Mouse (Mus musculus): Measurements from ENCODE around the gene Ccdc74a.

DNA sequence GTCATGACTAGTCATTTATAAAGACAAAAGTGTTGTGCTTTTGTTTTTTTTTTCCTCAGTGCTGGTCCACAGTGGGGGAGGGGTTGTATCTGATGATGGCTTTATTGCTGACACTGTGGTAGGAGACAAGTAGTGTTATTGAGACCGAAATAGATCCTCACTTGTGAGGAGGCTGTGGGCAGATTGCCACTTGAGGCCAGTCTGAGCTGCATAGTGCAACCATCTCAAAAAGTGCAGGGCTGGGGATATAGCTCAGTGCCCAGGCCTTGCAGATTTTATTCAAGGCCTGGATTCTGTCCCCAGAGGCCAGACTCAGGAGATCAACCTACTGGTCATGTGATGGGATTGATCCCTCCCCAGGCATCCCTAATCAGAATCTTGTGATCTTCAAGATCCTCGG is 9.4 kb upstream of the Ccdc74a start:
- TF ChIP-seq EP300 (optimal IDR thresholded peaks at IDR 0.05) (no peak), CTCF (IDR thresholded peaks at IDR 0.05; ENCODE audit: low read depth) (no peak)

Data from stomach, postnatal 0 days (tissue).